ENCODE assay signal across 30 mouse cellular contexts in the genomic region with DNA sequence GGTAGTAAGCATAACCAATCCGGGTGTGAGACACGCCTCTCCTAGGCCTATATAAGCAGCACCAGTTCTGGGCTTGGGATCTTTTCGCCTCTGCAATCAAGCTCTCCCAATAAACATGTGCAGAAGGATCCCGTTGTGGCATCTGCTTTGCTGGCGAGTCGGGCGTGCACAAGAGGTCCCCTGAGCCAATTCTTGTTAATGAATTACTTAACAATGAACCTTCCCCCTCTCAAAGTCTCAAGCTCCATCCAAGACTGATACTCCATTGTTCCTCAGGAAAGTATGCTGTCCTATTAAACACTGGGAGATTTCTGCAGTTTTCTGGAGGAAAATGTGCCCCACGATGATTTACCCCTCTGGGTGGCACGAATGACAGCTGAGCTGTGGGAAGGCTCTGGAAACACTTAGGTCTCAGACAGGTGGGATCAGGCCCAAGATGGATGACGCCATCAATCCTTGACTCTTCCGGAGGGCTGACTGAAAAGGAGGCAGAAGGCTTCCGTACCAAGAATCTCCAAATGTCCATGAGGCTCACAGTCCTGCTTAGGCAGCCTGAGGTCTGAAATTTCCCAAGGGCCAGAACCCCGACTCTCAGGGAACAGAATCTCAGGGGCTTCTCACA. TPM values are rescaled to one million over a fixed set of nuclear protein-coding genes. Genes with fewer than 3 reads are reported as not detected.
DNase-seq lines count a peak whose midpoint lies in the region; ATAC-seq lines count a peak whose summit lies in the region.
"Had no signal": no experiment of that assay in that cellular context is flagged by ENCODE, and none has a peak within 500 bp of the region (broad histone marks: within the 10 kb centered on the region; RNA-seq: fewer than 3 reads in every experiment).

No protein-coding gene starts in this region.

- no peak overlapping the region for H3K4me2 ChIP-seq in kidney, embryonic 14.5 days (replicated peaks; ENCODE audit: low read depth, low read length)
- H3K4me2 ChIP-seq: embryonic facial prominence, embryonic 12.5 days; forebrain, embryonic 12.5 days; forebrain, embryonic 15.5 days; heart, embryonic 12.5 days; heart, embryonic 15.5 days; hindbrain, embryonic 13.5 days had no signal

- H3K36me3 ChIP-seq in kidney, embryonic 14.5 days (ENCODE audit: control insufficient read depth, insufficient read depth, low read length), result no peaks in the 10 kb centered on the region
- H3K36me3 ChIP-seq: embryonic facial prominence, embryonic 12.5 days; forebrain, embryonic 12.5 days; forebrain, embryonic 15.5 days; heart, embryonic 12.5 days; heart, embryonic 15.5 days; hindbrain, embryonic 10.5 days; hindbrain, embryonic 13.5 days had no signal

- 77% methylated on average over 13 of the region's 13 CpGs for WGBS in kidney, embryonic 14.5 days

- H3K27ac ChIP-seq in kidney, embryonic 14.5 days (ENCODE audit: low read depth, low read length), result no peak overlapping the region
- H3K27ac ChIP-seq: embryonic facial prominence, embryonic 12.5 days; forebrain, embryonic 12.5 days; forebrain, embryonic 15.5 days; heart, embryonic 15.5 days; hindbrain, embryonic 10.5 days; hindbrain, embryonic 13.5 days had no signal

- peak; percentile 53 for DNase-seq in embryo, embryonic 10 days (ENCODE audit: low spot score)
- DNase-seq in embryo, embryonic 10.5 days (ENCODE audit: low spot score), result no peak
- DNase-seq in kidney, adult 11 months, result peak; percentile 21
- DNase-seq in kidney, postnatal 14 days, result no peak
- peak; percentile 18 to 29 for DNase-seq in kidney, postnatal 36 days
- DNase-seq in mesoderm, embryonic 11.5 days (ENCODE audit: low read depth, low spot score), result peak; percentile 59
- DNase-seq: adrenal gland, adult 8-10 months; adrenal gland, postnatal 25 days; cerebellum, adult 11-12 months; cerebellum, adult 8-10 months; cerebellum, postnatal 10 days; cerebellum, postnatal 36 days; gastrocnemius, postnatal 25 days; heart, adult 18-20 months; heart, postnatal 10 days; heart, postnatal 36 days had no signal

- H3K27me3 ChIP-seq in kidney, embryonic 14.5 days (ENCODE audit: control insufficient read depth, insufficient read depth, low read length), result no peaks in the 10 kb centered on the region
- H3K27me3 ChIP-seq: forebrain, embryonic 15.5 days had no signal

- H3K9me3 ChIP-seq in kidney, embryonic 14.5 days (ENCODE audit: control insufficient read depth, low read length), result no peaks in the 10 kb centered on the region
- H3K9me3 ChIP-seq: embryonic facial prominence, embryonic 12.5 days; forebrain, embryonic 12.5 days; forebrain, embryonic 15.5 days; heart, embryonic 12.5 days; heart, embryonic 15.5 days; hindbrain, embryonic 10.5 days; hindbrain, embryonic 13.5 days had no signal

- no peak for ATAC-seq in kidney, embryonic 14.5 days (ENCODE audit: low FRiP score, low TSS enrichment)
- ATAC-seq: activated CD4-positive, CD25-positive, alpha-beta regulatory T cell, adult 4 months; forebrain, embryonic 15.5 days; hindbrain, embryonic 16.5 days had no signal

- H3K4me3 ChIP-seq in kidney, embryonic 14.5 days (ENCODE audit: low read length), result no peak overlapping the region
- H3K4me3 ChIP-seq: embryonic facial prominence, embryonic 12.5 days; erythroblast, embryonic 14.5 days; forebrain, embryonic 12.5 days; forebrain, embryonic 15.5 days; heart, embryonic 12.5 days; heart, embryonic 15.5 days; hindbrain, embryonic 10.5 days; hindbrain, embryonic 13.5 days had no signal

- peaks cover 6% of the 10 kb centered on the region; the same call in 1 of the 2 replicates for H3K4me1 ChIP-seq in kidney, embryonic 14.5 days (ENCODE audit: control insufficient read depth, insufficient read depth, low read length)
- H3K4me1 ChIP-seq: embryonic facial prominence, embryonic 12.5 days; forebrain, embryonic 12.5 days; forebrain, embryonic 15.5 days; heart, embryonic 12.5 days; heart, embryonic 15.5 days had no signal

- H3K9ac ChIP-seq in kidney, embryonic 14.5 days (ENCODE audit: low read depth, low read length), result no peak overlapping the region
- H3K9ac ChIP-seq: embryonic facial prominence, embryonic 12.5 days; forebrain, embryonic 12.5 days; forebrain, embryonic 15.5 days; heart, embryonic 12.5 days; heart, embryonic 15.5 days; hindbrain, embryonic 13.5 days had no signal

RNA-seq across cellular contexts. Expression of a gene that starts 46.0 kb away (rescaled TPM):
- polyA plus RNA-seq in kidney, embryonic 14.5 days (2014; fragmentation: Nextera tagmentation; extraction: Ambion mirVana), result not detected in 2 replicates
- polyA plus RNA-seq: activated CD4-positive, CD25-positive, alpha-beta regulatory T cell, adult 4 months; brain, embryonic 14.5 days; cortical plate, adult 2 months; embryonic facial prominence, embryonic 12.5 days; forebrain, embryonic 12.5 days; forebrain, embryonic 15.5 days; gonadal fat pad, adult 2 months; heart, embryonic 12.5 days; heart, embryonic 15.5 days; hindbrain, embryonic 10.5 days; hindbrain, embryonic 13.5 days; hindbrain, embryonic 16.5 days had no signal

Comparison
In these comparisons a context has a peak if more than half of its experiments do, and no peak if none do; other contexts are left out.
1. DNase-seq: peak in embryo, embryonic 10 days (single experiment), kidney, adult 11 months (single experiment), kidney, postnatal 36 days (2 of 2) and mesoderm, embryonic 11.5 days (single experiment); none in embryo, embryonic 10.5 days (single experiment) and kidney, postnatal 14 days (single experiment).